Mouse (Mus musculus) liver, adult (tissue): ENCODE measurements around the gene Tbk1.
A peak's percentile ranks its signal among the peaks of the same experiment; 100 is the strongest.

ENCODE experiments used
- GATA4 ChIP-seq: IDR thresholded peaks from 2 replicates; pipeline ENCODE4 v1.6.1; 2014; ENCODE audit warnings: mild to moderate bottlenecking, low read length; ENCODE audit not compliant: insufficient replicate concordance

Tbk1 gene

GRCm38 (mm10) chr10:121531541-121531940 is 55.0 kb downstream of the Tbk1 start:
- TF ChIP-seq GATA4: no peak

- no peak for TF ChIP-seq GATA4
These were observed 56.1 kb downstream of the Tbk1 start for GRCm38 (mm10) chr10:121530365-121531003.

- no peak for TF ChIP-seq GATA4
These were observed 57.3 kb downstream of the Tbk1 start for GRCm38 (mm10) chr10:121529261-121529660.

GRCm38 (mm10) chr10:121528470-121528869 is 58.1 kb downstream of the Tbk1 start:
- TF ChIP-seq GATA4: no peak

GRCm38 (mm10) chr10:121527114-121527513 is 59.5 kb downstream of the Tbk1 start:
- TF ChIP-seq GATA4: no peak

GRCm38 (mm10) chr10:121520923-121521585 is 65.5 kb downstream of the Tbk1 start:
- TF ChIP-seq GATA4: no peak

- no peak for TF ChIP-seq GATA4
These were observed 66.9 kb downstream of the Tbk1 start for GRCm38 (mm10) chr10:121519710-121520109.

- TF ChIP-seq GATA4: no peak
These were observed 70.5 kb downstream of the Tbk1 start for GRCm38 (mm10) chr10:121516008-121516600.

- peak; percentile 78; the same call in 1 of the 2 replicates for TF ChIP-seq GATA4
These were observed 76.6 kb downstream of the Tbk1 start for GRCm38 (mm10) chr10:121509751-121510643.

- no peak for TF ChIP-seq GATA4
These were observed 78.6 kb downstream of the Tbk1 start for GRCm38 (mm10) chr10:121507755-121508544.

GRCm38 (mm10) chr10:121506731-121507583 is 79.6 kb downstream of the Tbk1 start:
- TF ChIP-seq GATA4: no peak

GRCm38 (mm10) chr10:121505929-121506328 is 80.7 kb downstream of the Tbk1 start:
- no peak for TF ChIP-seq GATA4
